Mouse (Mus musculus): ENCODE data around the gene A530016L24Rik. TPM values are rescaled to one million over a fixed set of nuclear protein-coding genes. Genes with fewer than 3 reads are reported as not detected.
A peak's percentile ranks its signal among the peaks of the same experiment; 100 is the strongest.

The A530016L24Rik gene
- polyA plus RNA-seq (2014; fragmentation: Nextera tagmentation; extraction: Ambion mirVana): not detected in 2 replicates

DNA sequence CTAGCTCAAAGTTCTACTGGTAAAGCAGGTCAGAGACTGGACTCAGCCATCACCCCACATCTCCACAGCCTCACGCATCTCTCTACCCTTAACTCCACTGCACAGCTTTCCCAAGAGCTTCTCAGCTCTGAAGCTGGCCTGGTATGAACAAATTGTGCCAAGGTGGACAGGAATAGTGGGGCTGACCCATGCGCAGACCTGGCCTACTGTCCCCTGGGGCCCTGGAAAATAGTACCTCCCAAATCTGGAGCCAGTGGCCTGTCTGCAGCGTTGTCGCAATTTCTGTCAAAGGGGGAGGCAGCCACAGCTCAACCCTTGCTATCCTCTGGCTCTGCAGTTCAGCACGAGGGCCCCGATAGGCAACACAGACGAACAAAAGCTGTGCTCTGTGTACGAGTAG is at the start of gene A530016L24Rik:
TSS of gene A530016L24Rik (plus strand) at position 315 of the 400 bp plus-strand sequence.
- no peaks in the 10 kb centered on the region for H3K9me3 ChIP-seq (ENCODE audit: control insufficient read depth, low read length)
- no peaks in the 10 kb centered on the region for H3K27me3 ChIP-seq (ENCODE audit: control insufficient read depth, insufficient read depth, low read length)
- ATAC-seq (ENCODE audit: low FRiP score) (no peak), DNase-seq (ENCODE audit: low spot score, missing footprints) (no peak)
- no peaks in the 10 kb centered on the region for H3K4me1 ChIP-seq (ENCODE audit: control insufficient read depth, insufficient read depth, low read length)
- no peak within 1 kb of the TSS for H3K4me2 ChIP-seq
- H3K27ac ChIP-seq (ENCODE audit: low read depth, low read length): no peak within 1 kb of the TSS
- H3K36me3 ChIP-seq (ENCODE audit: control insufficient read depth, insufficient read depth, low read length): no peaks in the 10 kb centered on the region
- H3K4me3 ChIP-seq (ENCODE audit: low read depth, low read length): no peak within 1 kb of the TSS
- 88% methylated on average over 8 of the region's 8 CpGs for WGBS
- H3K9ac ChIP-seq (ENCODE audit: low read length): no peak within 1 kb of the TSS

DNA sequence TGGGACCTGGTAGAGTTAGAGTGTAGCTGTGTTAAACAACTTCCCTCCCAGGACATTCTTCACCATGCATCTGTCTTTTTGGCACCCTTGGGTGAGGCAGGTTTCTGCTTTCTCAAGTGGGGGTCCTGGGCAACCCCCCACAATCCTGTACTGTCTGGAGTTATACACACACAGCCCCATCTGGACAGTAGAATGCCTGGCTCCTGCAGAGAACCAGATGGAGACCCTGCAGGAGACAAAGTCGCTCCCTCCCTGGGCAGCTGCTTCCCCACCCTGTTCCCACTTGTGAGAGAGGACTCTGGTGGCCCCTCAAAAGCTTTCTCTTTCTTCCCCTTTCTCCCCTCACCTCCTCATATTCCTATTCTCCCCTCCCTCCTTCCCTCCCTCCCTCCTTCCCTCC is 49.3 kb upstream of the A530016L24Rik start:
- no peak overlapping the region for H3K4me3 ChIP-seq (ENCODE audit: low read depth, low read length)
- H3K36me3 ChIP-seq (ENCODE audit: control insufficient read depth, insufficient read depth, low read length): no peaks in the 10 kb centered on the region
- H3K27ac ChIP-seq (ENCODE audit: low read depth, low read length): no peak overlapping the region
- no peak overlapping the region for H3K4me2 ChIP-seq
- H3K9ac ChIP-seq (ENCODE audit: low read length): no peak overlapping the region
- no peaks in the 10 kb centered on the region for H3K27me3 ChIP-seq (ENCODE audit: control insufficient read depth, insufficient read depth, low read length)
- DNase-seq (ENCODE audit: low spot score, missing footprints): no peak
- no peak for ATAC-seq (ENCODE audit: low FRiP score)
- H3K9me3 ChIP-seq (ENCODE audit: control insufficient read depth, low read length): no peaks in the 10 kb centered on the region
- 56% methylated on average over 1 of the region's 1 CpGs for WGBS
- peaks cover 2% of the 10 kb centered on the region; the same call in 1 of the 2 replicates for H3K4me1 ChIP-seq (ENCODE audit: control insufficient read depth, insufficient read depth, low read length)

GRCm38 (mm10) chr12:112449144-112449827 is 40.0 kb upstream of the A530016L24Rik start:
- H3K27ac ChIP-seq (ENCODE audit: low read depth, low read length): no peak overlapping the region
- H3K27me3 ChIP-seq (ENCODE audit: control insufficient read depth, insufficient read depth, low read length): no peaks in the 10 kb centered on the region
- no peaks in the 10 kb centered on the region for H3K36me3 ChIP-seq (ENCODE audit: control insufficient read depth, insufficient read depth, low read length)
- no peak overlapping the region for H3K4me3 ChIP-seq (ENCODE audit: low read depth, low read length)
- no peaks in the 10 kb centered on the region for H3K4me1 ChIP-seq (ENCODE audit: control insufficient read depth, insufficient read depth, low read length)
- no peaks in the 10 kb centered on the region; the same call in 1 of the 2 replicates for H3K9me3 ChIP-seq (ENCODE audit: control insufficient read depth, low read length)
- H3K9ac ChIP-seq (ENCODE audit: low read length): no peak overlapping the region; the same call in 1 of the 2 replicates
- no peak overlapping the region for H3K4me2 ChIP-seq
- ATAC-seq (ENCODE audit: low FRiP score) (no peak), DNase-seq (ENCODE audit: low spot score, missing footprints) (no peak)
- WGBS: 76% methylated on average over 18 of the region's 18 CpGs

- Histone ChIP-seq H3K4me2 (no peak overlapping the region), H3K4me1 (ENCODE audit: control insufficient read depth, insufficient read depth, low read length) (no peaks in the 10 kb centered on the region), H3K27me3 (ENCODE audit: control insufficient read depth, insufficient read depth, low read length) (no peaks in the 10 kb centered on the region), H3K36me3 (ENCODE audit: control insufficient read depth, insufficient read depth, low read length) (no peaks in the 10 kb centered on the region), H3K4me3 (ENCODE audit: low read depth, low read length) (no peak overlapping the region), H3K9me3 (ENCODE audit: control insufficient read depth, low read length) (no peaks in the 10 kb centered on the region; the same call in 1 of the 2 replicates), H3K9ac (ENCODE audit: low read length) (no peak overlapping the region; the same call in 1 of the 2 replicates), H3K27ac (ENCODE audit: low read depth, low read length) (no peak overlapping the region)
- ATAC-seq (ENCODE audit: low FRiP score) (no peak), DNase-seq (ENCODE audit: low spot score, missing footprints) (no peak)
- 76% methylated on average over 8 of the region's 8 CpGs for WGBS
Measured at GRCm38 (mm10) chr12:112449828-112450180, 39.4 kb upstream of the A530016L24Rik start.

DNA sequence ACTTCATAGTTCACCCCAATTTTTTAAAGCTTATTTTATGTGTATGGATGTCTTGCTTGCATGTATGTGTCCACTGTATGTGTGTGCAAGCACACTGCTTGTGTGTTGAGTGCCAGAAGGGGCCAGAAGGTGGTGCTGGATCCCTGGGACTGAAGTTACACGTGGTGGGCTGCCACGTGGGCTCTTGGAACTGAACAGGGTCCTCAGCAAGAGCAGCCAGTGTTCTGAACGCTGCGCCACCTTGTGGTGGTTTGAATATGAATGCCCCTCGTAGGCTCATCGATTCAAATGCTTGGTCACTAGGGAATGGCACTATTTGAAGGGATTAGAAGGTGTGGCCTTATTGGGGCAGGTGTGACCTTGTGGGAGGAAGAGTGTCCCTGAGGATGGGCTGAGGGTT is 38.4 kb upstream of the A530016L24Rik start:
- Histone ChIP-seq H3K36me3 (ENCODE audit: control insufficient read depth, insufficient read depth, low read length) (no peaks in the 10 kb centered on the region), H3K27me3 (ENCODE audit: control insufficient read depth, insufficient read depth, low read length) (no peaks in the 10 kb centered on the region), H3K4me1 (ENCODE audit: control insufficient read depth, insufficient read depth, low read length) (no peaks in the 10 kb centered on the region), H3K27ac (ENCODE audit: low read depth, low read length) (no peak overlapping the region), H3K9me3 (ENCODE audit: control insufficient read depth, low read length) (no peaks in the 10 kb centered on the region; the same call in 1 of the 2 replicates), H3K9ac (ENCODE audit: low read length) (no peak overlapping the region), H3K4me3 (ENCODE audit: low read depth, low read length) (no peak overlapping the region), H3K4me2 (no peak overlapping the region)
- 18% methylated on average over 6 of the region's 6 CpGs for WGBS
- DNase-seq (ENCODE audit: low spot score, missing footprints) (peak; percentile 94), ATAC-seq (ENCODE audit: low FRiP score) (peak; percentile 72)

GRCm38 (mm10) chr12:112451381-112451780 is 37.9 kb upstream of the A530016L24Rik start:
- WGBS: 85% methylated on average over 1 of the region's 1 CpGs
- H3K27ac ChIP-seq (ENCODE audit: low read depth, low read length): no peak overlapping the region
- DNase-seq (ENCODE audit: low spot score, missing footprints): no peak

DNA sequence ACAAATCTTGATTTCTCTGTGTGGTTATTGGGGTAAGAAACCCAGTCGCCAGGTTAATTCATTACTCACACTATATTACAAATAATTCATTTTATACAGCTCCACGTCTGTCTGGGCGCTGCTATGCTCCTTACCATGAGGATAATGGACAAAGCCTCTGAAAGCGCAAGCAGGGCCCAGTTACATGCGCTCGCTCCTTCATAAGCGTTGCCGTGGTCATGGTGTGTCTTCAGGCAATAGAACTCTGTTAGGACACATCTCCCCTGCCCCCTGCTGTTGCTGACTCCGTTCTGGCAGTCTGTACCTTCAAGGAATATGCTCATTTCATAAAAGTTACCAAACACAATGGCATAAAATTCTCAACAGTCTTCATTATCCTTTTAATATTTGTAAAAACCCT is 37.4 kb upstream of the A530016L24Rik start:
- H3K27ac ChIP-seq (ENCODE audit: low read depth, low read length): no peak overlapping the region
- no peak overlapping the region for H3K9ac ChIP-seq (ENCODE audit: low read length)
- no peak for DNase-seq (ENCODE audit: low spot score, missing footprints)
- no peak for ATAC-seq (ENCODE audit: low FRiP score)
- no peaks in the 10 kb centered on the region for H3K36me3 ChIP-seq (ENCODE audit: control insufficient read depth, insufficient read depth, low read length)
- H3K27me3 ChIP-seq (ENCODE audit: control insufficient read depth, insufficient read depth, low read length): no peaks in the 10 kb centered on the region
- no peak overlapping the region for H3K4me2 ChIP-seq
- WGBS: 92% methylated on average over 9 of the region's 9 CpGs
- H3K4me1 ChIP-seq (ENCODE audit: control insufficient read depth, insufficient read depth, low read length): no peaks in the 10 kb centered on the region
- no peak overlapping the region for H3K4me3 ChIP-seq (ENCODE audit: low read depth, low read length)
- no peaks in the 10 kb centered on the region for H3K9me3 ChIP-seq (ENCODE audit: control insufficient read depth, low read length)

More at GRCm38 (mm10) chr12:112451381-112451780, 37.9 kb upstream of the A530016L24Rik start:
- Histone ChIP-seq H3K9ac (ENCODE audit: low read length) (no peak overlapping the region), H3K9me3 (ENCODE audit: control insufficient read depth, low read length) (no peaks in the 10 kb centered on the region), H3K4me1 (ENCODE audit: control insufficient read depth, insufficient read depth, low read length) (no peaks in the 10 kb centered on the region), H3K36me3 (ENCODE audit: control insufficient read depth, insufficient read depth, low read length) (no peaks in the 10 kb centered on the region), H3K4me2 (no peak overlapping the region), H3K27me3 (ENCODE audit: control insufficient read depth, insufficient read depth, low read length) (no peaks in the 10 kb centered on the region), H3K4me3 (ENCODE audit: low read depth, low read length) (no peak overlapping the region)
- ATAC-seq (ENCODE audit: low FRiP score): 0 out of 2 replicates have a peak, but pooled peaks have one; percentile 11

DNA sequence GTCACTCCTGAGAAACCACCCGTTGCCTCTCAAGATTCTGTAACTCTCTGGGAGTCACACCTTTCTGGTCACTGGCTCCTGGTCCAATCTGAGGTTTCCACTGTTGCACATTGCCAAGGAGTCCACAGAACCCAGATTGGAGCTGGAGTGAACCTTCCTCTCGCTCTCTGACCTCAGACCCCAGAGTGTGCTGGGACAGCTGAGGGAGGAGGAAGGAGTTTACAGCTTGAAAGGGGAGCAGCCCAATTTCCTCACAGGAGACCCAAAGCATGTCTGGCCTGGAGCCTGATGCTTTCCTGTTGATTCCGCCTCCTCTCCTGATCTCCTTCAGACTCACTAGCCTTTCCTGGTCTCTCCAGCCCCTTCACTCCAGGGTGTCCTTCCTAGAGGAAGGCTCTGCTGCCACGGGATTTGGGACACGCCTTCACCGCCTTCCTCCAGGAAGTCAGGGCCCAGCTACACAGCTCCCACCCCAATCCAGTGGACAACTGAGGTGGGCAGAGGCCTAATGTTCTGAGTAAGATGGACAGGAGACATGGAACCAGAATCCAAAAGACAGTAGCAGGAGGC is 33.0 kb upstream of the A530016L24Rik start:
- DNase-seq (ENCODE audit: low spot score, missing footprints) (no peak), ATAC-seq (ENCODE audit: low FRiP score) (no peak)
- no peaks in the 10 kb centered on the region for H3K36me3 ChIP-seq (ENCODE audit: control insufficient read depth, insufficient read depth, low read length)
- 79% methylated on average over 6 of the region's 6 CpGs for WGBS
- no peak overlapping the region for H3K4me2 ChIP-seq
- H3K27ac ChIP-seq (ENCODE audit: low read depth, low read length): no peak overlapping the region
- H3K9me3 ChIP-seq (ENCODE audit: control insufficient read depth, low read length): no peaks in the 10 kb centered on the region
- peaks cover 5% of the 10 kb centered on the region for H3K4me1 ChIP-seq (ENCODE audit: control insufficient read depth, insufficient read depth, low read length)
- no peak overlapping the region for H3K9ac ChIP-seq (ENCODE audit: low read length)
- H3K27me3 ChIP-seq (ENCODE audit: control insufficient read depth, insufficient read depth, low read length): no peaks in the 10 kb centered on the region
- no peak overlapping the region for H3K4me3 ChIP-seq (ENCODE audit: low read depth, low read length)

DNA sequence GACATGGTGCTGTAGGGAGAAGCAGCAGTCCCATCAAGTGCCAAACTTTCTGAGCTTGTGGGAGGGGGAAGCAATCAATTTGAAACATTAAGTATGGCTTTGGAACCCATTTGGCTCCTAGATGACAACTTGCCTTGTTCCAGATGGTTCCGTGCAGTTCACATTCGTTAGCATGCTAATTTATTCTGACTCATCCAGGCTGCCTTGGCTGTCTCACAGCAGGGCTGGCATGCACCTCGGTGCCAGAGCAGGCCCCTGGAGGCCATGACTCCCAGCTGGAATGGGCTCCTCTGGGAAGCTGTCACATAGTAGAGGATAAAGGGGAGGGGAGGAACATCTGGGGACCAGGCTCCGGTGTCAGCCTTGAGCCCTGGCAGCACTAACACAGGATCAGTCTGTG is 31.4 kb upstream of the A530016L24Rik start:
- Histone ChIP-seq H3K9ac (ENCODE audit: low read length) (no peak overlapping the region), H3K4me3 (ENCODE audit: low read depth, low read length) (no peak overlapping the region), H3K36me3 (ENCODE audit: control insufficient read depth, insufficient read depth, low read length) (no peaks in the 10 kb centered on the region), H3K4me2 (no peak overlapping the region), H3K4me1 (ENCODE audit: control insufficient read depth, insufficient read depth, low read length) (peaks cover 5% of the 10 kb centered on the region), H3K9me3 (ENCODE audit: control insufficient read depth, low read length) (no peaks in the 10 kb centered on the region), H3K27ac (ENCODE audit: low read depth, low read length) (no peak overlapping the region), H3K27me3 (ENCODE audit: control insufficient read depth, insufficient read depth, low read length) (no peaks in the 10 kb centered on the region; the same call in 1 of the 2 replicates)
- ATAC-seq (ENCODE audit: low FRiP score) (peak; percentile 61; the same call in 1 of the 2 replicates), DNase-seq (ENCODE audit: low spot score, missing footprints) (no peak)
- WGBS: 53% methylated on average over 4 of the region's 4 CpGs

Data from midbrain, embryonic 11.5 days (tissue).